Mouse (Mus musculus): Measurements from ENCODE around the gene Otub2. TPM values are rescaled to one million over a fixed set of nuclear protein-coding genes. Genes with fewer than 3 reads are reported as not detected.
"Not testable (repeated sequence)": the region's sequence is repeated elsewhere in the genome, so short reads cannot be mapped to it uniquely, and the experiment has no call there.

Otub2 gene
- polyA plus RNA-seq, 1 experiment from 2014 or later, result 11.2 TPM

DNA sequence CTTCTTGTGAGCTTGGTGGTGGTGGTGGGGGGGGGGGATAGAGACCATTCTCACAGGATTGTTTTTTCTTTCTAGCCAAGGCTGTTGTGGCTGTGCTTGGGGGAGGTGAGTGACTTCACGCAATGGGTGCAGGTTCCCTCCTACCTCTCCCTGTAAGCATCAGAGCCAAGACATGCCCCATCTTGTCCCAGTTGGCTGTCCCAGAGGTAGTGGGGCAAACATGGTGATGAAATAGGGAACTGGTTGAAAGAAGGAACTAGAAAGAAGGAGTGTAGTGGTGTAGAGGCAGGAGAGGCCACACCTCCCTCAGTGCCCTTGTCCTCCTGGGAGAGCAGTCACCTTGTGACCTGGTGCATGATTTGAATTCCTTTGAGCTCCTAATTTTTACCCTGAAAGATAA is 49.1 kb downstream of the Otub2 start:
- Histone ChIP-seq H3K4me1 (ENCODE audit: control insufficient read depth, insufficient read depth, low read length) (no peaks in the 10 kb centered on the region), H3K27me3 (ENCODE audit: control insufficient read depth, insufficient read depth, low read length) (no peaks in the 10 kb centered on the region), H3K36me3 (ENCODE audit: control insufficient read depth, insufficient read depth, low read length) (no peaks in the 10 kb centered on the region), H3K9me3 (ENCODE audit: control insufficient read depth, low read length) (no peaks in the 10 kb centered on the region), H3K4me3 (ENCODE audit: low read depth, low read length) (no peak overlapping the region), H3K9ac (ENCODE audit: low read length) (no peak overlapping the region), H3K27ac (replicated peaks; ENCODE audit: low read depth, low read length) (no peak overlapping the region), H3K4me2 (ENCODE audit: low read depth, severe bottlenecking) (no peak overlapping the region)
- DNase-seq (ENCODE audit: low spot score) (no peak), ATAC-seq (ENCODE audit: insufficient number of reproducible peaks, low FRiP score, low TSS enrichment, low read depth) (no peak)
- 88% methylated on average over 1 of the region's 1 CpGs for WGBS

GRCm38 (mm10) chr12:103443524-103443923 is 55.0 kb downstream of the Otub2 start, which contains the start of gene Ifi27l2a:
Ifi27l2a (minus strand) TSS chr12:103443680.
- H3K4me3 ChIP-seq (ENCODE audit: low read depth, low read length), result no peak within 1 kb of the TSS
- ATAC-seq (ENCODE audit: insufficient number of reproducible peaks, low FRiP score, low TSS enrichment, low read depth) (no peak), DNase-seq (ENCODE audit: low spot score) (no peak)
- no peaks in the 10 kb centered on the region for H3K27me3 ChIP-seq (ENCODE audit: control insufficient read depth, insufficient read depth, low read length)
- 52% methylated on average over 3 of the region's 3 CpGs for WGBS
- no peak within 1 kb of the TSS for H3K4me2 ChIP-seq (ENCODE audit: low read depth, severe bottlenecking)
- H3K4me1 ChIP-seq (ENCODE audit: control insufficient read depth, insufficient read depth, low read length), result no peaks in the 10 kb centered on the region
- no peaks in the 10 kb centered on the region for H3K36me3 ChIP-seq (ENCODE audit: control insufficient read depth, insufficient read depth, low read length)
- H3K9ac ChIP-seq (ENCODE audit: low read length), result no peak within 1 kb of the TSS
- H3K9me3 ChIP-seq (ENCODE audit: control insufficient read depth, low read length), result no peaks in the 10 kb centered on the region
- no peak within 1 kb of the TSS for H3K27ac ChIP-seq (replicated peaks; ENCODE audit: low read depth, low read length)

- H3K9me3 ChIP-seq (ENCODE audit: control insufficient read depth, low read length); H3K4me3 ChIP-seq (ENCODE audit: low read depth, low read length); H3K4me2 ChIP-seq (ENCODE audit: low read depth, severe bottlenecking); H3K9ac ChIP-seq (ENCODE audit: low read length); ATAC-seq (ENCODE audit: insufficient number of reproducible peaks, low FRiP score, low TSS enrichment, low read depth); H3K36me3 ChIP-seq (ENCODE audit: control insufficient read depth, insufficient read depth, low read length); H3K27ac ChIP-seq (replicated peaks; ENCODE audit: low read depth, low read length); H3K4me1 ChIP-seq (ENCODE audit: control insufficient read depth, insufficient read depth, low read length); H3K27me3 ChIP-seq (ENCODE audit: control insufficient read depth, insufficient read depth, low read length); DNase-seq (ENCODE audit: low spot score): not testable (repeated sequence)
- WGBS, result 34% methylated on average over 6 of the region's 7 CpGs
These were observed 55.8 kb downstream of the Otub2 start for GRCm38 (mm10) chr12:103444261-103444660.

DNA sequence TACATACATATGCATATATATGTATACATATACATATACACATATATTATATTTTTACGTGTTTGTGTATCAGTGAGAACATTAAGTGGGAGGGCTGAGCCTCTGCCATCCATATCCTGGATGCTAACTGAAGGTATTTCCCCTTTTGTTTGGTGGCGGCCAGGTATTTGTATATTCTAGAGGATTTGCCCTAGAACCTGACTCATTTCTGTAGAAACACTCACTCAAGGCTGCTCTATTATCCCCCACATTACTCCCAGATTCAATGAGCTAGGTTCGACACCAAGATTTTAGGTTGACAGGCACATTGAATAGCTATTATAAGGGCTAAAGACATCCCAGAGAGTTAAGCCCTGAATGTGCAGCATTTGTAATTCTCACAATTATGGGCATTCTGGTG is 56.6 kb downstream of the Otub2 start:
- DNase-seq (ENCODE audit: low spot score) (no peak), ATAC-seq (ENCODE audit: insufficient number of reproducible peaks, low FRiP score, low TSS enrichment, low read depth) (no peak)
- Histone ChIP-seq H3K36me3 (ENCODE audit: control insufficient read depth, insufficient read depth, low read length) (no peaks in the 10 kb centered on the region), H3K9ac (ENCODE audit: low read length) (no peak overlapping the region), H3K27ac (replicated peaks; ENCODE audit: low read depth, low read length) (no peak overlapping the region), H3K27me3 (ENCODE audit: control insufficient read depth, insufficient read depth, low read length) (no peaks in the 10 kb centered on the region), H3K4me3 (ENCODE audit: low read depth, low read length) (no peak overlapping the region), H3K4me2 (ENCODE audit: low read depth, severe bottlenecking) (no peak overlapping the region), H3K4me1 (ENCODE audit: control insufficient read depth, insufficient read depth, low read length) (no peaks in the 10 kb centered on the region), H3K9me3 (ENCODE audit: control insufficient read depth, low read length) (no peaks in the 10 kb centered on the region)
- 88% methylated on average over 3 of the region's 3 CpGs for WGBS

- ATAC-seq (ENCODE audit: insufficient number of reproducible peaks, low FRiP score, low TSS enrichment, low read depth), result no peak
- H3K27ac ChIP-seq (replicated peaks; ENCODE audit: low read depth, low read length), result no peak overlapping the region
- H3K9me3 ChIP-seq (ENCODE audit: control insufficient read depth, low read length), result no peaks in the 10 kb centered on the region
- H3K9ac ChIP-seq (ENCODE audit: low read length), result no peak overlapping the region
- H3K4me1 ChIP-seq (ENCODE audit: control insufficient read depth, insufficient read depth, low read length), result no peaks in the 10 kb centered on the region
- no peaks in the 10 kb centered on the region for H3K27me3 ChIP-seq (ENCODE audit: control insufficient read depth, insufficient read depth, low read length)
- H3K4me2 ChIP-seq (ENCODE audit: low read depth, severe bottlenecking), result no peak overlapping the region
- DNase-seq (ENCODE audit: low spot score), result no peak
- H3K4me3 ChIP-seq (ENCODE audit: low read depth, low read length), result no peak overlapping the region
- H3K36me3 ChIP-seq (ENCODE audit: control insufficient read depth, insufficient read depth, low read length), result no peaks in the 10 kb centered on the region
These were observed 64.9 kb downstream of the Otub2 start for GRCm38 (mm10) chr12:103453361-103453760.

Other genes with a start within 250 kb of the Otub2 start
- gene Prima1, start 146.5 kb upstream of the Otub2 start, polyA plus RNA-seq (2014; fragmentation: Nextera tagmentation; extraction: Ambion mirVana), result 0.16 TPM in 1 of 2 replicates, not detected in the other
- not detected in 2 replicates for gene Fam181a, start 77.7 kb upstream of the Otub2 start, polyA plus RNA-seq (2014; fragmentation: Nextera tagmentation; extraction: Ambion mirVana)
- 0.87 and 1.4 TPM in 2 replicates for gene Asb2, start 32.7 kb upstream of the Otub2 start, polyA plus RNA-seq (2014; fragmentation: Nextera tagmentation; extraction: Ambion mirVana)
- gene 9330161L09Rik, start 19.1 kb downstream of the Otub2 start, polyA plus RNA-seq (2014; fragmentation: Nextera tagmentation; extraction: Ambion mirVana), result 0.58 and 1.0 TPM in 2 replicates
- gene Ddx24, start 37.1 kb downstream of the Otub2 start, polyA plus RNA-seq (2014; fragmentation: Nextera tagmentation; extraction: Ambion mirVana), result 102 and 105 TPM in 2 replicates
- 0.70 and 1.2 TPM in 2 replicates for gene Ifi27, start 45.5 kb downstream of the Otub2 start, polyA plus RNA-seq (2014; fragmentation: Nextera tagmentation; extraction: Ambion mirVana)
- gene Ifi27l2a, start 55.0 kb downstream of the Otub2 start, polyA plus RNA-seq (2014; fragmentation: Nextera tagmentation; extraction: Ambion mirVana), result 0.37 and 0.47 TPM in 2 replicates
- gene Ifi27l2b, start 68.5 kb downstream of the Otub2 start, polyA plus RNA-seq (2014; fragmentation: Nextera tagmentation; extraction: Ambion mirVana), result not detected in 2 replicates
- gene Ppp4r4, start 143.6 kb downstream of the Otub2 start, polyA plus RNA-seq (2014; fragmentation: Nextera tagmentation; extraction: Ambion mirVana), result 2.1 and 2.2 TPM in 2 replicates
- 0.11 TPM in 1 of 2 replicates, not detected in the other for gene Serpina10, start 242.8 kb downstream of the Otub2 start, polyA plus RNA-seq (2014; fragmentation: Nextera tagmentation; extraction: Ambion mirVana)